ENCODE assay signal across 8 mouse cellular contexts in genomic region chr1:163070502-163070901, GRCm38 (mm10). TPM values are rescaled to one million over a fixed set of nuclear protein-coding genes. Genes with fewer than 3 reads are reported as not detected.
DNase-seq lines count a peak whose midpoint lies in the region; ATAC-seq lines count a peak whose summit lies in the region.

No protein-coding gene starts in this region.

- no peaks in the 10 kb centered on the region for H3K36me3 ChIP-seq in intestine, embryonic 16.5 days (ENCODE audit: control insufficient read depth, insufficient read depth, low read length)
- H3K36me3 ChIP-seq in intestine, embryonic 15.5 days, result no peaks in the 10 kb centered on the region

- H3K4me2 ChIP-seq in intestine, embryonic 16.5 days (ENCODE audit: low read depth, low read length), result no peak overlapping the region
- no peak overlapping the region for H3K4me2 ChIP-seq in intestine, embryonic 15.5 days (replicated peaks)

- H3K9me3 ChIP-seq in intestine, embryonic 16.5 days (ENCODE audit: control insufficient read depth, low read length), result no peaks in the 10 kb centered on the region
- no peaks in the 10 kb centered on the region for H3K9me3 ChIP-seq in intestine, embryonic 15.5 days

- DNase-seq in brain, adult 2 months (ENCODE audit: low read depth, low spot score), result peak; percentile 61
- DNase-seq in heart, postnatal 14 days, result peak; percentile 53 to 63
- peak; percentile 38 for DNase-seq in layer of hippocampus, adult 11-12 months (ENCODE audit: low spot score)
- DNase-seq in lung, postnatal 10 days, result peak; percentile 75
- peak; percentile 37 for DNase-seq in right cerebral cortex, postnatal 25 days
- no peak for DNase-seq in B cell, adult 2 months

- no peaks in the 10 kb centered on the region for H3K27me3 ChIP-seq in intestine, embryonic 16.5 days (replicated peaks; ENCODE audit: control insufficient read depth, insufficient read depth, low read length)
- H3K27me3 ChIP-seq in intestine, embryonic 15.5 days (replicated peaks), result no peaks in the 10 kb centered on the region

- no peak overlapping the region for H3K27ac ChIP-seq in intestine, embryonic 16.5 days (ENCODE audit: low read length)
- no peak overlapping the region for H3K27ac ChIP-seq in intestine, embryonic 15.5 days

- 2% methylated on average over 1 of the region's 1 CpGs for WGBS in intestine, embryonic 16.5 days
- WGBS in intestine, embryonic 15.5 days, result 5% methylated on average over 1 of the region's 1 CpGs

- no peak overlapping the region for H3K9ac ChIP-seq in intestine, embryonic 16.5 days (ENCODE audit: low read depth, low read length)
- no peak overlapping the region for H3K9ac ChIP-seq in intestine, embryonic 15.5 days

- no peaks in the 10 kb centered on the region for H3K4me1 ChIP-seq in intestine, embryonic 16.5 days (ENCODE audit: control insufficient read depth, insufficient read depth, low read length)
- H3K4me1 ChIP-seq in intestine, embryonic 15.5 days (replicated peaks), result no peaks in the 10 kb centered on the region

- no peak overlapping the region for H3K4me3 ChIP-seq in intestine, embryonic 16.5 days (ENCODE audit: low read length)
- no peak overlapping the region for H3K4me3 ChIP-seq in intestine, embryonic 15.5 days (replicated peaks)

- intact Hi-C loops in heart, postnatal 14 days (cut with DNase I), result loop anchor here (2.0 to 5.0 kb wide), 2 partner anchors 174 to 258 kb away; partner anchors contain the start of gene Fmo4

- ATAC-seq in intestine, embryonic 16.5 days, result peak; percentile 63; the same call in 1 of the 2 replicates
- no peak; the same call in 1 of the 2 replicates for ATAC-seq in intestine, embryonic 15.5 days

RNA-seq across cellular contexts. Expression of gene Mroh9, which starts 15.0 kb away (rescaled TPM):
- polyA plus RNA-seq in intestine, embryonic 16.5 days (2015; fragmentation: Nextera tagmentation; extraction: Ambion mirVana), result not detected in 2 replicates
- not detected in 2 replicates for polyA plus RNA-seq in intestine, embryonic 15.5 days (2015; fragmentation: Nextera tagmentation; extraction: Ambion mirVana)
- total RNA-seq in heart, postnatal 14 days (2021), result not detected

Comparison
In these comparisons a context has a peak if more than half of its experiments do, and no peak if none do; other contexts are left out.
1. DNase-seq: peak in brain, adult 2 months (single experiment), heart, postnatal 14 days (2 of 2), layer of hippocampus, adult 11-12 months (single experiment), lung, postnatal 10 days (single experiment) and right cerebral cortex, postnatal 25 days (single experiment); none in B cell, adult 2 months (0 of 2).